Mouse (Mus musculus) CH12F3 (cell line): ENCODE data around the gene Arfip2.

Experiments
- in situ Hi-C: fragments of 300-500 bp; cut with MboI; formaldehyde crosslinking; loops from 2 replicates; pipeline ENCODE4 v1.14.3; 2020; ENCODE audit warnings: low sequenced_read_pairs

The Arfip2 gene

DNA sequence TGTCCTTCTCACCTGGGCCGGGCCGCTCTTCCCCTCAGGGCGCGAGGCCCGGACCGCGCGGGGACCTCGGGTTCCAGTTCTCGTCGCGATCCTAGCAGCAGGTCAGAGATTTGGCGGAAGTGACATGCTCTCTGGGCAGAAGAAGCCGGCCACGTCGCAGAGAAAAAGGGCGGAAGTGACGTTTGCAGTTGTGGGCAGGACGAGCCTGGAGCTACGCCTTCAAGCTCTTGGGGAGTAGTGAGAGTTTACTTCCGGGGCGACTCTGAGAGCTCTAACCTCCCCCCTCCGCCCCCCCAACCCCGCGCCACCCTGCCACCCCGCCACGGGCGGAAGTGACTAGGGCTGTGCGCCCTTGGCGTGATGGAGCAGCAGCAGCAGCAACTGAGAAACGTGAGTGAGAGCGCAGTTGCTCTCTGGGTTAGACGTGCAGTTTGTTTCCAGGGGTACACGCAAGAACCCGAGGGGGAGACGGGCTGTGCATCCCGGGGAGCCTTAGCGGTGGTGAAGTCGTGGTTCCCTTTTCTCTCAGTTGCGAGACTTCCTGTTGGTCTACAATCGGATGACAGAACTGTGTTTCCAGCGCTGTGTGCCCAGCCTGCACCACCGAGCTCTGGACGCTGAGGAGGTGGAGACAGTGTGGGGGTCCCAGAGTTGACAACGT lies at the start of gene Arfip2, which contains the start of gene Gm45799:
TSS of gene Arfip2 (minus strand) at position 184 of the 661 bp plus-strand sequence.
TSS of gene Gm45799 (plus strand) at position 320 of the 661 bp plus-strand sequence.
- in situ Hi-C loops, result loop anchor here (25.0 kb wide), 1 partner anchor 103 kb away; no protein-coding TSS in a partner anchor

DNA sequence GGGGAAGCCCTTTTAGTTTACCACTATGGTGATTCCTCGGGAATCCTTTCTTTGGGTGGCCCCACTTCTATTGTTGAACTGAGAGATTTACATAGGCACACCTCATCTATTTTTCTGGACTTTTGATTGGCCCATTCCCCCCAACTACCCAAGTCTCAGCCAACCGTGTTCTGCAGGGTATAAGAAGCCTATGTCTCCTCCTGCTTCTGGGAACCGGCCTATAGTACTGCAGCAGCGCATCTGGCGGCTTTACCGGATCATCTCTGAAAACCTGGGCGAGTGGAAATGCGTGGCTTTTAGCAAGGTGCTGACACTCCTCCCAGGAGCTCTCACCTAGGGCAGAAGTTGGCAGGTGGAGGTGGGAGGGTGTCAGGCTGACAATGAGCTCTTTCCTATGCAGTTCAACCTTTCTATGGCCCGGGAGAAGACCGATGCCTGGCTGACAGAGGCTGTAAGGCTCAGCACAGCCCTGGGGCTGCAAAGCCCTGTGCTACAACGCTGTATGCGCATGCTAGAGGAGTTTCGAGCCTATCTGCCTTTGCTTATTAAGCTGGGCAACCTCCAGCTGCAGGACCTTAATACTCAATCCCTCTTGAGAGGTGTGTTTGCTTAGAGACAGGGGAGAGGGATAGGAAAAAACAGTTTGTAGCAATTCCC lies 45.5 kb upstream of the Arfip2 start:
- in situ Hi-C loops, result no loop called here

DNA sequence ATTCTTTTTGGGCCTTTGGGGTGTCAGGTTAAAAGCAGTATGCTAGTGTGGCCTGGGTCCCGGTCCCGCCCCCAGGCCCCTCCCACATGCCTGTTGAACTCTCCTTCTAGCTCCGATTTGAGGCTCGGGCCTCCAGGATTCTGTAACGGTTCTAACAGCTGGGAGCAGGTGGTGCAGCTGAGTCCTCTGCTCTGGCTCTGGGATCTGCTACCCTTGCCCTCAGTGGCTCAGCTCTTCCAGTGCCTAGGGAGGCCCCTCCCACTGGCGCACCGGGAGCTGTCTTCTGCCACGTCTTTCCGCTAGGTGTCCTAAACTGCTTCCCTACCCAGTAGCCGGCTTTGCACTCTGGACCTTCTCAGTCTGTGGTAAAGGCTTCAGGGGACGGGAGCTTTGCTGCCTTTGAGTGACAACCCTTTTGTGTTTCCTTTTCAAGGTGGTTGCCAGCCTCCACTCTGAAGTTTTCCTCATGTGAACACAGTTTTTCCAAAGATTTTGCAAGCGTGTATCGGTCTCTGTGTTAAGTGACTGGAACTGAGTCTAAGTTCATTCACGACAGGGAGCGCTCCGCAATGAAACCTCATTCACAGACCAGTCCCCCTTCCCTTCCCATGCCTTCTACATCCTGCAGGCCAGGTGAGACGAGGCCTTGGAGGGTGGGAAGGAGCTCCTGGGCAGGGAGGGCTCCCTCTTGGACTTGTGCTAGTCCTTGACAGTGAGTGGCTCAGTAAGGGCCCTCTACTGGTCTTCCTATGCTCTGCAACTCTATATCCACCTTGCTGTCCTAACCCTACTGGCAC lies 10.6 kb upstream of the Arfip2 start, which contains the start of gene Dnhd1:
TSS of gene Dnhd1 (plus strand) at position 189 of the 797 bp plus-strand sequence.
- in situ Hi-C loops, result no loop called here

DNA sequence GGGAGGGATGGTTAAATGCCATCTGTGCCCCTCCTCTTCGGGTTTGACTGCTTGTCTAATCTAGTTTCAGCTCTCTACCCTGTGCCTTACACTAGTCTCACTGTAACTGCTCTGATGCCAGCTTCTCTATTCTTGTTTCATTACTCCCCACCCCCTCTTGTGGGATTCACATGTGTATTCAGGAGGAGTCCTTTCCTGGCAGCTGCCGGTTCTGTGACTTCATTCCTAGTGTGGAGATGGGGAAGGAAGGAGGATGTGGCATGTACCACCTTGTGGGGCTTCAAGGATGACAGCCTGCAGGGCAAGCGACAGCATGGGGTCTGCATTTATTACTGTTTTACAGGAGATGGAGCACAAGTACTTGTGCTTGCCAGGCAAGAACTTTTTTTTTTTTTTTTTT lies 1.7 kb upstream of the Arfip2 start:
- in situ Hi-C loops, result loop anchor here (25.0 kb wide), 1 partner anchor 105 kb away; no protein-coding TSS in a partner anchor

DNA sequence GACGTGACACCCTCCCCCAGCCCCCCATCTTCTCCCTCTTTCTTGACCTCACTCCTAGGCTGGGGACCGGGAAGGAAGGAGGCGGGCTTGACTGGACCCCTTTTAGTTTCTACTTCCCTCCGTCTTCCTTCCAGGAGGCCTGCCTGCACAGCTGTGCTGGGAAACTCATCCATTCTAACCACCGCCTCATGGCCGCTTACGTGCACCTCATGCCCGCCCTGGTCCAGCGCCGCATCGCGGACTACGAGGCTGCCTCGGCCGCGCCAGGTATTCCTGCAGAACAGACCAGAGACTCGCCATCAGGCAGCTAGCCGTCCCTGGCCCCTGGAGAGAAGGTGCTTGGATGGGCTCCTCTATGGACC lies 659 bp upstream of the Arfip2 start:
- in situ Hi-C loops, result loop anchor here (25.0 kb wide), 1 partner anchor 104 kb away; no protein-coding TSS in a partner anchor

DNA sequence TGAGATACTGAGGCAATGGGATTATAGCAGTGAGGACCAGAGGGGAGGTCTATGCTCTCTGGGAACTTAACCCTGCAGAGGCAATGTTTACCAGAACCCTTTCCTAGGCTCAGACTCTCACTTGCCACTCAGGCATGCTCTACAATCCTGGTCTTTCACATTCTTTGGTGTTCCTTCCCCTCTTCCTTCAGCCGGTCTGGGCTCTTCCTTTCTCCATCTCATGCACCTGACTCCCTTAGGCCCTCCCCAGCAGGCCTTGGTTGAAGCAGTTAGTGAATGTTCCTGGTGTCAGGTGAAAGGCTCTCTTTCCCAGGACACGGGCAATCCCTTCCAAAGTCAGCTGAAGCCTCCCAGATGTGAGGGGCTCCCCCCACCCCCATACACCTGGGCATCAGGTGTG lies 460 bp downstream of the Arfip2 start, which contains the start of gene Timm10b:
TSS of gene Timm10b (plus strand) at position 301 of the 400 bp plus-strand sequence.
- in situ Hi-C loops, result loop anchor here (25.0 kb wide), 1 partner anchor 102 kb away; no protein-coding TSS in a partner anchor

DNA sequence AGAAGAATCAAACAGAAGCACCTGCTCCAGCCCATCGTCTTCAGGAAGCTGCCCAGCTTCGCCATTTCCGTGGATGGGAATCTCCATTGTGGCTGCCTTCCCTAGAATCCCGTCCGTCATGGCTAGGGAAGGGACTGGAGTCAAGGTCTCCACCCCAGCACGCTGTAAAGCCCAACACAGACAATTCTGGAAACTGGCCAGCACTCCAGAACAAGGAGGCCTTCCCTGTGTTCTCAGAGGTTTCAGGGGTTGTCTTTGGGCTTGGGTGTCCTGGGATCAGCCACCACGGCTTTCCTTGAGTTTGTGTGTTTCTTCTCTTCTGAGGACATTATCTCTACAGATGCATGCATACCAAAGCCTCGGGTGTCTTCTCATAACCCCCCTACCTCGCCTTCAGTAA lies 912 bp downstream of the Arfip2 start:
- in situ Hi-C loops, result loop anchor here (25.0 kb wide), 1 partner anchor 102 kb away; no protein-coding TSS in a partner anchor

DNA sequence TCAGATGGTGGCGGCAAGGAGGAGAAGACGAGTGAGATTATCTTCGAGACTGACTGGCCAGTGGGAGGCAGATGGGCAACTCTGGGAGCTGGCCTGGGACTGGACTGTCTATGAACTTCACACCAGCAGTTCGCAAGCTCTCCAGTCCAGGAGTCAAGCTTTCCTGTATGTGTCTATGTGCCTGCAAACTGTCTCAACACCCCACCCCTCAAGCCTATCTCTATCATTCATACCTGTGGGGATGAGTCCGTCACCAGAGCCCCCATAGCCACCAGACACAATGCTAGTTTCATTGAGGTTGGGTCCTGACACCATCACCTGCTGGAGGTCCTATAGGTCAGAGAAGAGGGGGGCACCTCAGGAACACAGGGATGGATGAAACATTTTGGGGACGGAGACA lies 1.4 kb downstream of the Arfip2 start:
- in situ Hi-C loops, result loop anchor here (25.0 kb wide), 1 partner anchor 101 kb away; no protein-coding TSS in a partner anchor

DNA sequence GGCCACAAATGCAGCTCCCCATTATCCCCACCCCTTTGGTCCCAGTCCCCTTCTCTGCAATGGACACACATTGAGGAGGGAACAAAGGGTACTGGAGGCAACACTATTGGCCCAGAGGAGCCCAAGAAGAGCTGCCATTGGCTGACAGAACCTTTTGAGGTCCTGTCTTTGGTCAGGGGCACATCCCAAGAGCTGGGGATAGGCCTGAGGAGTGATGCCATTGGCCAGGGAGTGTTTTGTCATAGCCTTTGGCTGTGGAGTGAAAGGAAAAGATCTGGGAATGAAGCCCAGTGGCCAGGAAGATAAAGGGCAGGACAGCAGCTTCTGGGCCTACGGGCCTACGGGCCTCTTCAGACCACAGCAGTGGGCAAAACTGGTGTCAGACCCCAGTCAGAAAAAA lies 4.5 kb downstream of the Arfip2 start:
- in situ Hi-C loops, result loop anchor here (25.0 kb wide), 1 partner anchor 98 kb away; no protein-coding TSS in a partner anchor

DNA sequence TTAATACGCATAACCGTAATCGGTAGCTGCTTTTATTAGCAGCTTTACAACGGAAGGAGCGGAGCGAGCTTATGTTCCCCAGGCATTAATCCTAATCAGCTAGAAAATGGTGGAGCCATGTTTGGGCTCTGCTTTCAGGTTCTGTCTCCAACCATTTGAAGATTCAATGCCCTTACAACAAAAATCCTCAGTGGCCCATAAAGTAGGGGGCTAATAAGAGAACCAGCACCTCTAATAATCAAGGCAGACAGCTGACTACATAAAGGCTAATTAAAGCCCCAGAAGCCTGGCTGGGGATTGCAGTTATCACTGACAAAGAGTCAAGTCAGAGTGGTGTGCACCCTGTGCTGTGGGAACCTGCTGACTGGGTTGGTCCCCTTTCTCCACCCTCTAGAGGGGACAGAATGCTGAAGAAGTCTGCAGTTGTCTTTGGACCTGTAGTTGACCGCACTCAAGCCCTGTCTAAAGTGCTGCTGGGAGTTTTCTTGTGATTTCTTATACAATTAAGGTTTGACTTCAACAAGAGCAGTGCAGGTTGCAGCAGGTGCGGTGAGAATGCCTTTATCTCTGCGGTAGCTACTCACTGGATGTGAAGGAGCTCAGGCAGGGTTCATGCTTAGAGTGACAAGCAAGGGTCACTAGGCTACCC lies 5.8 kb downstream of the Arfip2 start:
- in situ Hi-C loops, result loop anchor here (25.0 kb wide), 1 partner anchor 97 kb away; no protein-coding TSS in a partner anchor

DNA sequence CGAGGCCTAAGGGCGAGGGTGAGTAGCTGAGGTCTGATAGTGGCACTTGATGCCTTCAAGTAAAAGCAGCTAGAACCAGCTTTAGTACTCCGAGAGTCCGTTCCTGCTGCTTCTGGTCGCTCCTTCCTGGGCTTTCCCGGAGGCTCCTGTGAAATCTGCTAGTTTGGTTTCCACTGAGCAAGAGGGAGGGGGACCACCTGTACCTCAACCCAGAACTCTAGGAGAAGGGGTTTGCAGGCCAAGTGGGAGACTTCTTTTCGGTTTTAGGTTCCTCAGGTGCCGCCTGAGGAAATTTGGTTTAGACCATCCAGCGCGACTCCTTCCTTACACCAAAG lies 6.4 kb downstream of the Arfip2 start:
- in situ Hi-C loops, result loop anchor here (25.0 kb wide), 1 partner anchor 96 kb away; no protein-coding TSS in a partner anchor

DNA sequence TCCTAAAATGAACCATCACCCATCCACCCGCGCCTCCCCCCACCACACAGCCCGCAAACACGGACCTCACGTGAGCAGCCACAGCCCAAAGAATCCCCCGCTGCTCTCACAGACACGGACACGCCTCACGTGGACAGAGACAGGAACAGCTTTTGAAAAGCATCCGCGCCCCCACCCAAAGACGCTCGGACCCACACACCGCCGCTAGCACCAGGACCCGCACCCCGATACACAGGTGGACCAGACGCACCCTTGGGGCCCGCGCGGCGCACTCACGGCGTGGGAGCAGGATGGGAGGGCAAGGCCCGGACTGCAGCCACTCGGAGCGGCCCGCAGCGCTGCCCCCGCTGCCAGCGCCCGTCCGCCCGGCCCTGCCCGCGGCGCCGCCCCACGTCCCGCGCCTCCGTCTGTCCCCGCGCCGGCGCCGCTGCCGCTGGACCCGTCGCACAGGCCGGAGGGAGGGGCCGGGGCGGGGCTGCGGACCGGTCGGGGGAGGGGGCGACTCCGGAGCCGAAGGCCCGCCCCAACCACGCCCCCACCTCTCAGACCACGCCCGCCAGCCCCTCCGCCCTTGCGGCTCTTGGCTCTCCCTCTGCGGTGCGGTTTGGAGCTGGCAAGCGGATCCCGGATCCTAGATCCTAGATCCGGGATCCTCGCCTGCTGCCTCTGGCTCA lies 7.0 kb downstream of the Arfip2 start, which contains the start of gene Trim3:
TSS of gene Trim3 (minus strand) at position 445 of the 674 bp plus-strand sequence.
- in situ Hi-C loops, result loop anchor here (25.0 kb wide), 1 partner anchor 96 kb away; no protein-coding TSS in a partner anchor

DNA sequence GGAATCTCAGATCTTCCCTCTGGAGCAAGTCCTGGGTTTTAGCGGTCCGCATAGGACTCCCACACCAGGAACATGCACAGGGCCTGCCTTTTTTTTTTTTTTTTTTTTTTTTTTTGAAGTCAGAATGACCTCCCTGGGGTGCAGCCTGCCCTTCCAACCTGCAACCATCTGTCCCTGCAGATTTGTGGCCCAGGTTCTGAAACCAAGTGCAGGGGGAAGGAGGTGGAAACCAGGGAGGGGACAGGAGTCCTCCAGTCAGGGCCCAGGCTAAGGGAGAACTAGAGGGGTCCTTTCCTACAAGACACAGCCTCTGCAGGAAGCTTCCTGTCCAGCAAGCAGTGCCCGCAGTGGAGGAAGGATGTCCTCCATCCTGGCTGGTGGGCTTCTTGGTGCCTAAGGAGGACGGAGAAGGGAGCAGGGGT lies 7.7 kb downstream of the Arfip2 start:
- in situ Hi-C loops, result loop anchor here (25.0 kb wide), 1 partner anchor 95 kb away; no protein-coding TSS in a partner anchor

DNA sequence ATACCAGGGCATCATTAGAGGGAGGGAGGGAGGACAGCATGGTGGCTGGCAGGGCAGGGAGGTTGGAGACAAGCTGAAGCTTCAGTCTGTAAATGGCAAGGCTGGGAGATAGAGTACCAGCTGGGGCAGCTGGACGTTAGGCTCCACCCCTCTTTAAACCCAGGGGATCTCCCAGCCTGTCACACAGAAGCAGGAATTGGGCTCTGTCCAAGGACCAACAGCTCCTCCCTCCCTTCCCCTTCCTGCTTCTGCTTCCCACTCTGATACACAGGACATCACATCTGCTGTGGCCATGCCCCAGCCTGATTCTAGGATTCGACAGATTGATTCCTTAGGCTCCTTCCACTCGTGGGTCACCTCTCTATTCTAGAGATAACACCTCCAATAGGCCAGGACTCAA lies 11.6 kb downstream of the Arfip2 start:
- in situ Hi-C loops, result loop anchor here (25.0 kb wide), 1 partner anchor 91 kb away; no protein-coding TSS in a partner anchor

DNA sequence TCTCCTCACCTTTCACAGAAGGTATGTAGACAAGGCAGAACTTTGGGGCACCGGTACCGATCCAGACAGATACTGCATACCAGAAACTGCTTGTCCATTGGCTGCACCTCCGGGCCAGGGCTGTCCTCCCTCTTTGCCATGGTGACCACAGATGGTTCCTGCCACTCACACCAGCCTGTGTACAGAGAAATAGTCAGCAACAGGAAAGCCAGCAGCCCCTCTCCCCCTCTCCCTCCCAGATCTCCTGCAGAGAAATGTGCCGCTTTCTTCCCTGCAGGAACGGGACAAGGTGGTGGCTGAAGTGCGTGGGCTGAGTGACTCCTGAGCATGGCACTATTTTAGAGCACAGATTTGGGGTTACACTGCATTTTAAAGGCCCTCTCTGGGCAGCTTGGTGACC lies 14.8 kb downstream of the Arfip2 start:
- in situ Hi-C loops, result loop anchor here (25.0 kb wide), 1 partner anchor 88 kb away; no protein-coding TSS in a partner anchor

DNA sequence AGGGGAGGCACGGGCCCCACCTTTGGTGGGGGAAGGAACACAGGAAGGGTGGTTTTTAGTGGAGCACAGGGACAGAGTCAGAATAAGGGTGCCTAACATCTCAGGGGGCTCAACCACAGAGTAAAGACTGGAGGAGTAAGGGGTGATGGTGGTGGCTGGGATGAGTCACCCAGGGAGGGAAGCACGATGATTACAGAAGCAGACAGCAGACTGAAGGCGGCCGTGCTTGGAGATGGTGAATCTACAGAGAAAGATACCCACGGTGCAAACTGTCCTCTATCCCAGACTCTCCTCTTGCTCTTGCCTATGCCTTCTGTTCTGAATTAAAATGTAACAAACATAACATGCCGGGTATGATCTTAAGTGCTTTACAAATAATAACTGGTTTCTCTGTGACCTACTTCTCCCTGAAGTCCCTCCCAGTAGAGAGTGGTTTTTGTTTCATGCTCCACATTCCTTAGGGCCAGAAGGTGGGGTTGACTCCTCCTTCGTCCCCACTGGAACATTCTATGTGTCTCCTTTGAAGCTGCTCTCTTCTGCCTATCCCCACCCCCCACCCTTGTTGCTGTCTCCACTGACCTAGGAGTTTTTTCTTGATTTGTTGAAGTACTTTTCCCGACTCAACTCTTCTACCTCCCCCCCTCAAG lies 18.4 kb downstream of the Arfip2 start:
- in situ Hi-C loops, result no loop called here

DNA sequence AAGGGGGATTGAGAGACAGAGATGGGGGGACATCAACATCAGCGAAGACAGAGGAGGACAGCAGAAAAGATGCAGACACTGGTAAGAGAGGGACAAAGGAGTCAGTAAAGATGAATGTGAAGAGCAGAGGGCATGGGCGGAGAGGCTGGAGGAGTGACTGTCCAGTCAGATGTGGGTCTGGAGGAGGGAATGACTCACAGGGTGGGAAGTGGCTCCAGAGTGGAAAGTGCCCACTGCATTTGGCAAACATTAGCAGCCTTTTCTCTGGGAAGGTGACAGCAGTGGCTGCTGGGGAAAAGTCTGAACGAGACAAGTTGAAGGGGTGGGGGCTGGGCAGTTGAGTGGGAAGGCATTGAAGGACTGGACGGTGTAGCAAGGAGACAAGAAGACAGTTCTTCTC lies 19.2 kb downstream of the Arfip2 start:
- in situ Hi-C loops, result no loop called here

DNA sequence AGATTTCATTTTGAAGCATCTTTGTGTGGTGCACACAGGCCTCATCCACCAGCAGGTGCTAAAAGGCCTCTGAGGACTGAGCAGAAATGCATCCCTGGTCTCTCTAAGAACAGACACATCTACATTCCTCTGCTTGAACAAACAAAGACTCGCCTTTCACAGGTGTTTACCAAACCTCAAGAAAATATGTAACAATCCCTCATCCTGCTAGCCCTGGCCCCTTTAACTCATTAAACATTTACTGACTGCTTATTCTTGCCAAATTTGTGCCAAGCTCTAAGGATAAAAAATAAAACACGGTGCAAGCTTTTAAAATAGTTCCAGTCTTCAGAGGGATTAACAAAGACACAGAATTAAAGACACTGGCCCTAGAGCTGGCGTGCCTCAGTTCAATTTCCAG lies 20.5 kb downstream of the Arfip2 start:
- in situ Hi-C loops, result no loop called here

DNA sequence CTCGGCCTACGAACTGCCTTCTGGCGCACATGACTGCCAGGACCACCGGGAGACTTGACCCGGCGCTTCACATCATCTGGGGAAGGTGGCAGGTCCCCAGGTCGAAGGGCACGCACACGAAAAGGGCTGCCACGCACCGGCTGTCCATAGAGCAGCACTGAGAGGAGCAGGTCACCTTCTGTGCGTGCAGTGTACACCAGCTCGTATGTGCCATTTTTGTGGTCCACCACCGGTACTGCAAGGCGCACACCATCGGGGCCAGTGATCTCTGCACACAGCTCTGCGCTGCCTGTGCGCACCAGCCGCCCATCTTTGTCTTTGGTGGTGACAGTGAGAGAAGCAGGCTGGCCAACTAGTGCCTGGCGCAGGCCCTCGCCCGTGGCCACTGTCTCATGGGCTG lies 22.4 kb downstream of the Arfip2 start:
- in situ Hi-C loops, result no loop called here
